Mouse (Mus musculus): ENCODE results near the gene Nadk. TPM values are rescaled to one million over a fixed set of nuclear protein-coding genes. Genes with fewer than 3 reads are reported as not detected.

The Nadk gene
- total RNA-seq, 1 experiment from 2014 or later, result 506 TPM

Other genes starting within 250 kb of the Nadk start
- gene Prkcz, start 201.0 kb upstream of the Nadk start, total RNA-seq (2017), result 0.78 to 2.3 TPM in 2 of 3 replicates, not detected in the other
- gene Gabrd, start 164.3 kb upstream of the Nadk start, total RNA-seq (2017), result 1.1 TPM in 1 of 3 replicates, not detected in the others
- gene Cfap74, start 153.2 kb upstream of the Nadk start, total RNA-seq (2017), result 0.64 to 2.0 TPM (median 1.7 TPM) in 3 replicates
- not detected in 3 replicates for gene Tmem52, start 93.3 kb upstream of the Nadk start, total RNA-seq (2017)
- gene Gnb1, start 71.0 kb upstream of the Nadk start, total RNA-seq (2017), result 150 to 269 TPM (median 199 TPM) in 3 replicates
- gene Slc35e2, start 39.0 kb downstream of the Nadk start, total RNA-seq (2017), result 6.5 to 13.6 TPM (median 9.2 TPM) in 3 replicates
- 145 to 205 TPM (median 169 TPM) in 3 replicates for gene Cdk11b, start 62.5 kb downstream of the Nadk start, total RNA-seq (2017)
- not detected in 3 replicates for gene Gm10563, start 83.0 kb downstream of the Nadk start, total RNA-seq (2017)
- not detected in 3 replicates for gene Mmp23, start 91.0 kb downstream of the Nadk start, total RNA-seq (2017)
- gene Mib2, start 106.8 kb downstream of the Nadk start, total RNA-seq (2017), result 14.3 to 35.4 TPM (median 16.5 TPM) in 3 replicates
- gene Fndc10, start 132.0 kb downstream of the Nadk start, total RNA-seq (2017), result 0.21 to 0.68 TPM (median 0.48 TPM) in 3 replicates
- 131 to 171 TPM (median 143 TPM) in 3 replicates for gene Ssu72, start 142.4 kb downstream of the Nadk start, total RNA-seq (2017)
- gene Tmem240, start 172.4 kb downstream of the Nadk start, total RNA-seq (2017), result 0.10 to 0.86 TPM in 2 of 3 replicates, not detected in the other
- gene Atad3a, start 198.7 kb downstream of the Nadk start, total RNA-seq (2017), result 24.8 to 30.3 TPM (median 26.4 TPM) in 3 replicates
- gene Vwa1, start 212.3 kb downstream of the Nadk start, total RNA-seq (2017), result 0.49 to 1.3 TPM in 2 of 3 replicates, not detected in the other
- not detected in 3 replicates for gene Tmem88b, start 223.5 kb downstream of the Nadk start, total RNA-seq (2017)
- not detected in 3 replicates for gene Ankrd65, start 228.1 kb downstream of the Nadk start, total RNA-seq (2017)
- 39.1 to 56.7 TPM (median 44.1 TPM) in 3 replicates for gene Mrpl20, start 240.5 kb downstream of the Nadk start, total RNA-seq (2017)

Measured in monocyte, adult 5-6 weeks (primary cell).